Mouse (Mus musculus) 3T3-L1 (cell line): ENCODE measurements around the gene Mitd1.

ENCODE experiments used
- DNase-seq: peaks from one replicate; pipeline ENCODE4 v3.0.0-alpha.2; 2015; ENCODE audit warnings: low read depth, low spot score

Mitd1 gene

GRCm38 (mm10) chr1:37890025-37890652 is at the start of gene Mitd1, which contains the start of gene Mrpl30:
Mitd1 (minus strand) TSS chr1:37890411.
Mrpl30 (plus strand) TSS chr1:37890477.
- peak; percentile 94 for DNase-seq

DNA sequence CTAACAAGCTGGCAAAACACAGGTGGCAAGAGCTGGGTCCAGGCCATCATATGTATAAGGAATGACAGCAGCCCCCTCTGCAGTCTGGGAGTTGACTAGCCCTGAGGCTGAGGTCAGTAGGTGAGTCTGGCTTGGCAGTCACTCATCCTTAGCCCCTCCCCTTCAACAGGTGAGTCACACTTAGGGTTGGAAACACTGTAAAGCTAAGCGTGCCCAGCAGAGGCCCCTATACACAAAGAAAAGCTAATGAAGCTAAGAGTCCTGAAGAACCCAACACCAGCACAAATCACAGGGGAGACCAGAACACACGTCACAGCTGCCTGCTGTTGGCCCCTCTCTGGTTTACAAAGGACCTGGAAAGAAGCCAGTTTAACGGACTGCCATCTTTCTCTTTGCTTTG is 41.6 kb upstream of the Mitd1 start:
- DNase-seq = peak; percentile 80

GRCm38 (mm10) chr1:37925971-37926370 is 35.8 kb upstream of the Mitd1 start:
- DNase-seq = no peak

DNA sequence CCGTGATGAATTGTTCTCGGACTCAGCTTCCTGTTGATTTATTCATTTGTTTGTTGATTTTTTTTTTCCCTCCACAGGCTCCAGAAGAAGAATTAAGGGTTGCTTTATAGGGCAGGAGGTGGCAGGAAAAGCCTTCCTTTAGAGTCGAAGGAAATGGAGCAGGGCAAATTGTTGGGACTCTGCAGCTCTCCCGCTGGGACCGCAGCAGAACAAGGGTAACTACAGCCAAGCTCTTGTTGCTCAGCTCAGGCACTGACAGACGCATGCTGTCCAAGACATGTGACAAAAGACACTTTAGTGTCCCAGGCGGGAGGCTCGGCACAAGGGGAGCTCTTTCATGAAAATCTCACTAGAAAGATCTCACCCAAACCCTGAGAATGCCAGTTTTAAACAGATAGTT is 32.3 kb upstream of the Mitd1 start:
- no peak for DNase-seq

GRCm38 (mm10) chr1:37918096-37918495 is 27.9 kb upstream of the Mitd1 start:
- DNase-seq = peak; percentile 54

- DNase-seq = peak; percentile 27
Observed at GRCm38 (mm10) chr1:37917666-37918065, 27.5 kb upstream of the Mitd1 start.

DNA sequence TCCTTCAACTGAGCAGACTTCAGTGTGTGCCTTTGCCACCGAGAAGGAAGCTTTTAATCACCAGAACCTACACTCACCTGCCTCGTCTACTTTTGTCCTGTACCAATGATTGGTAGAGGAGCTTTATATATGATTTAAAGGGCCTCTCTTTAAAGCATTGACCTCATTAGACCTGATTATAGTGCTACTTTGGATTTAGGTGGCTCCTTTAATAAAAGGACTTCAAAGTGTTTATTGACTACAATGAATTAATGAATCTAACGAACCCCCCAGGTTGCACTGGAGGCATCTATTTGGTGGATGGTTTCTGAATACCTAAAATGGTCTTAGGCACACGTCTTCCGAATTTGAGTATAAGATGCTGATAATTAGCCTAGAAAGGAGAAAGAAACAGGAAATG is 26.2 kb upstream of the Mitd1 start, which contains the start of gene Lyg2:
Gene Lyg2 (minus strand): TSS at position 101 of the 400 bp plus-strand sequence.
- DNase-seq = no peak

- DNase-seq = no peak
Observed at GRCm38 (mm10) chr1:37912751-37913150, 22.5 kb upstream of the Mitd1 start.

DNA sequence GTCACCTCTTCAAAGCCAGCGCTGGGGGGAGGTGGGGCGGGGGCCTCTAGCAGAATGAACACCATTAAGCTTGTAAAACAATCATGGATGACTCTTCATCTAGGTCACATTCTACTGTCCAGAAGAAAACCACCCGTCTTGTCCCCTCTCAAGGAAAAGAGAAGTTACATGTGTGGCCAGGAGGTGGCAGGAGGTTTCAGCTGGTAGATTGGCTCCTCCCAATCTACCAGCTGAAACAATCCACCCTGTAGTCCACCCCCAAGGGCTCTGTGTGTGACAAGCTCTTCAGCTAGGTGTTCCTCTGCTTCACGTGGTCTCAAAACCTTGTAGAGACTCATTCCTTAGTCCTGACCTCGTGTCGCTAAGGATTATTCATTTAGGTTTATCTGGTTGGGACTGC is 13.0 kb upstream of the Mitd1 start:
- DNase-seq = peak; percentile 66

GRCm38 (mm10) chr1:37900288-37900687 is 10.1 kb upstream of the Mitd1 start:
- no peak for DNase-seq

- no peak for DNase-seq
Observed at GRCm38 (mm10) chr1:37899816-37900215, 9.6 kb upstream of the Mitd1 start.

GRCm38 (mm10) chr1:37894606-37895005 is 4.4 kb upstream of the Mitd1 start:
- peak; percentile 52 for DNase-seq

DNA sequence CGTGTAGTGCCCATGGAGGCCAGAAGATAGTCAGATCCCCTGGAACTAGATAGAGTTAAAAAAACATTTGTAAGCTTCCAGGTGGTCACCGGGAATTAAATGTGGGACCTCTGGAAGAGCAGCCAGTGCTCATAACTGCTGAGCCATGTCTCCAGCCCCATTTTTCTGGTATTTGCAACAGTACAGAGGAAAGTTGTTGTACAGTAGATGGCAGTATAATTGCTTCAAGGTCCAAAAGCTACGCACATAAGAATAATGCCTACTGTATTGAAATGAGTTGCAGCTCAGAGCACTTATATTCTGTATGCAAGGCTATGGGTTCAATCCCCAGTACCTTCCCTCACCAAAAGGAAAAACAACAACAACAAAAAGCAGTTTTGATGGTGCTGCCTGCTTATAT is 1.2 kb upstream of the Mitd1 start:
- DNase-seq = peak; percentile 70

DNA sequence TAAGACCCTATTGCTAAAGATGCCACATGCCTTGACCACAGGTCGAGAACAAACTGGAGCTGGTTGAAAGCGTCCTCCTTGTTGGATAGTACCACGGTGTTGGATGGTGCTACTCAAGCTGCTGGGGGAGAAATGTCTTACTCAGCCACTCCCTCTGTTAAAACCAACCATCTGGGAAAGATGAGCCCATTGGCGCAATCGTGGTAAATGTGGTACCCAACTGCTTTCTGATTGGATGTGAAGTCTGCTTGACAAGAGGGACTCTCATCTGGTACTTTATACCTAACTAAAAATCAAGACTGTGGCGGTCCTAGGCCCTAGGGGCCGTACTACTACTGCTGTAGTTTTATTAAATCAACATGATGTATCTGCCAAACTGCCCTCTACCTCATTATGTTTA is 1.0 kb downstream of the Mitd1 start:
- peak; percentile 15 for DNase-seq

DNA sequence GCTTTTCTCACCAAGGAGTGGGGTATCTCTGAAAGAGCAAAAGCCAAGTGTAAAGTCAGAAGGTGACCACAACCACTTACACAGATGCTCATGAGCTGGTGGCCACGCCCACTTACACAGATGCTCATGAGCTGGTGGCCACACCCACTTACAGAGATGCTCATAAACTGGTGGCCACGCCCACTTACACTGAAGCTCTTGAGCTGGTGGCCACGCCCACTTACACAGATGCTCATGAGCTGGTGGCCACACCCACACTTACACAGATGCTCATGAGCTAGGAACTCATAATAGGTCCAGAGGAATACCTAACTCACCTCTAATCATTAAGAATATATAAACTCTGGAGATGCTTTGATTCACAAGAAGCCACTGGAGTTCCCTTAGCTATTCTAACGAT is 5.8 kb downstream of the Mitd1 start:
- peak; percentile 69 for DNase-seq

DNA sequence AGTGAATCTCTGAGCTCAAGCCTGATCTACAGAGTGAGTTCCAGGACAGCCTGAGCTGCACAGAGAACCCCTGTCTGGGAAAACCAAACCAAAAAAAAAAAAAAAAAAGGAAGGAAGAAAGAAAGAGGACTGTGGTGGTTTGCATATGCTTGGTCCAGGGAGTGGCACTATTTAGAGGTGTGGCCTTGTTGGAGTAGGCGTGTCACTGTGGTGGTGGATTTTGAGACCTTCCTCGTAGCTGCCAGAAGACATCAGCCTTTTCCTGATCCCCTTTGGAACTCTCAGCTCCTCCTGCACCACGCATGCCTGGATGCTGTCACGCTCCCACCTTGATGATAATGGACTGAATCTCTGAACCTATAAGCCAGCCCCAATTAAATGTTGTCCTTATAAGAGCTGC is 6.8 kb downstream of the Mitd1 start:
- DNase-seq = no peak

DNA sequence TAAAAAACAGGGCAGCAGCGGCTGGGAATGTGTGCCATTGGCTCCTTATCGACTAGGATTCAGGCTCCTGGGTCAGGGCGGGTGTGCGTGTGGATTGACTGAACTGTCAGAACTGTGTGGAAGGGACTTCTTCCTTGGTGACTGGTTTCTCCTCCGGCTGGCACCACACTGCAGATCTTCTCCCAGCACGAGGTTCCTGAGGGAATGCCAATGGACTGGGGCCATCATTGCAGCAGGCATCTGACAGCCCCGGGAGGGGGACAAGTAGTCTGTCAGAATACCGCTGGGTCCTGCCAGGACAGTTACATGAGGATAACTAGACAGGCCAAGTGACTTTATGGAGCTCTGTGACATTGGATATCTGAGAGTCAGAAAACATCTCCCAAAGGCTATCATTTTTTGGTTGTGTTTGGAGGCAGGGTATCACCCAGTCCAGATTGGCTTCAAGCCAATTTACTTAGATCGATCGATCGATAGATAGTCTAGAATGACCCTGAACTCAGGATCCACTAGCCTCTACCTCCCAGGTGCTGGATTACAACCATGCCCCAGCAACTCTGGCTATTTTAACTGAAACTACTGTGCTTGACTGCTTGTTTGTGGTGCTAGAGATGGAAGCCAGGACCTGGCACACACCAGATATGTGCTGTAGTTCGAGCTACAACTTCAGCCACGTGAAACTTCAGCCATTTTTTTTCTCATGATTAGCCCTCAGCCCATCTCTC is 12.3 kb downstream of the Mitd1 start:
- no peak for DNase-seq

DNA sequence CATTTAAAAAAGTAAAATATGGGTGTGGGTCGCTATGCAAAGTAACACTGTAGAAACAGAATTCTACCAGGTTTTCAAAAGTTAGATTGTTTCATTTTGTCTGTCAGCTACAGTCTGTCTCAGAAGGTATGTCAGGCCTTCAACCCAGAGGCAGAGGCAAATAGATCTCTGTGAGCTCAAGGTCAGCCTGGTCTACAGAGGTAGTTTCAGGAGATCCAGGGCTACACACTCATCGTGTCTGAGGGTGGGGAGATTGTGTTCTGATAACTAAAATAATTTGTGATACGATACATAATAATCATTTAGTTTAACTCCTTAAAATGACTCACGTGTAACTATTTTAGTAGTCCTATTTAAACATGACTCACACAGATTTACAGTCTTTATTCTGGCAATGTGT is 17.1 kb downstream of the Mitd1 start:
- peak; percentile 39 for DNase-seq

DNA sequence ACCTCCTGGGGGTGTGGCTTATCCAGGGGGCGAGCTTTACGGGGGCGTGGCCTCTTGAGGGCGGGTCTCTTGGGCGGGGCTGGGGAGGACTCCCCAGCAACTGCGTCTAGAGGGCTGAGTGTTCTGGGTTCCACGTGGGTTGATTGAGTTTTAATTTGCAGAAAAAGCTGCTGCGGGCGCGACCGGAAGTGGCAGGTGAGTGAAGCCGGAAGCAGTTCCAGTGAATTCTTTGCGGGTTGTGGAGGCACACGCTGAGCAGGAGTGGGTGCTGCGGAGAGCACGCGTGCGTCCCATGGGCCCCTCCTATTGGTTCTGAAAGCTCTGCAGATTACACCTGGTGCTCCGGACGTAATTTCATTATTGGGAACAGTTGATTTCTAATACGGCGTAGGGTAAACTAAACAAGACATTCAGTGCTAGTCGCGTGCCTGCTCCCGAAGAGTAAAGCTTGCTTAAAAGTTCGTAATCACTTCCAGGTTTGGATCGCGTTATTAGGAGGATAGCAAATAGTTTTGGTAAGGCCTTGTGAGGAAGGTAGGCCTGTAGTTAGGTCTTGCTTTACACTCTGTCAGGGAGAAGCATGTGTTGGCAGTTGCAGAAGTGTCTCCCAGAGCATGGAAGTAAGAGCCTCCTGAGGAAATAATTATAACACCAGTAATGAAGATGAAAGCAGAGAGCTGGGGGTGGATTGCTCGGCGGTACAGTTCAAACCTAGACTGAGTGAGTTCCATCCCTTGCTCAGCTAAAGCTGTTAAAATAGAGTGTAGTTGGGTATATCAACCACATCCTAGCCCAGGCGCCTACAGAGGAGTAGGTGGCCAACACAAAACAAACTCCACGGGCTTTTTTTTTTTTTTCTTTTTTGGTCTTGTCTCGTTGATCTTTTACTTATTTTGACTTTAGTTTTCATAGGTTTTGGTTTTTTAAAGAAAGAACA is 17.8 kb downstream of the Mitd1 start:
- DNase-seq = peak; percentile 91

DNA sequence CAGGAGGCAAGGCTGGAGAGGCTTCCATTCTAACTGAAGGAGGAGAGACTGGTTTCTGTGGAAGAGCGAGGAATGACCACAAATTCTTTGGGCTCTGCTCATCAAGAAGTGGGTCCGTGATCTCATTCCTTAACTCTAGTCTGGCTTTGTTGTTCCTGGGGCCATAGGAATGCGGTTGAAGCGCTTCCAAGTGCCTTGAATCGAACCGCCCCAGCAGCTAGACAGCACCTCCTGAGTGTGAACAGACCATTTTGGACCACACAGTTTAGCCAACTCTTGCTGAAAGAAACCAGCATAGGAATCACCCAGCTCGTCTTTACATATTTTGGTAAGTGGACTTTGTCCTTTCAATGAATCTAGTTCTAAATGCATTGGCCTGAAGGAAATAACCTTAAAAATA is 18.5 kb downstream of the Mitd1 start, which contains the start of gene Lipt1:
Gene Lipt1 (plus strand): TSS at position 35 of the 400 bp plus-strand sequence.
- peak; percentile 95 for DNase-seq

DNA sequence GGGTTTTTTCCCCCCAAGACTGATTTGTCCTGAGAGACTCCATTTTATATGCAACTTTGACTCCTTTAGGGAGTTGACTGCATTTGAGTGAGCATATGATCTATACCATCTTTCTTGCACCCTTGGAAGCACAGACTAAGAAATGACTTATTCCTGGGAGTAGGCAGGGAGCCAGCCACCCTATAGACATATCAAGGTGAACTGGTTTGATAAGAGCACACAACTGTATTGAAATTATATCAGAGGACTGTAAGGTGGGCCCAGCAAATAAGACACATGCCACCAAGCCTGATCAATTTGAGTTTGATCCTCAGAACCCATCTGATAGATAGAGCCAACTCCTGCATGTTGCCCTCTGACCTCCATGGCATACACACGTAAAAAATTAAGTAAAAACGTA is 20.8 kb downstream of the Mitd1 start:
- no peak for DNase-seq

DNA sequence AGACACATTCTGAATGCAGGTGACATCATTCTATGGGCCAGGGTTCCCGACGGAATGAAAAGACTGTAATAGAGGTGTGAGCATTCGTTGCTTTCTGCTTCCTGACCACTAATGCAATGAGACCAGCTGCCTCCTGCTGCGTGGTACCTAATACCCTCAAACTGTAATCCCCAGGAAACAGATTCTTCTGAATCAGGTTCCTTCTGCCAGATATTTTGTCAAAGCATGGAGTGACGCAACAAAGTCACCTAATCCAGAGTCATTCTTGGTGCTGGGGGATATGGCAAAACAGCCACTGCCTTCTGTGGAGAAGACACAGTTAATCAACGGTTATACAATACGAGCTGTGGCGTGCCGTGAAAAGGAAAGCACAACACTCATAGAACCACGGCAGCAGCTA is 21.6 kb downstream of the Mitd1 start:
- DNase-seq = no peak
